Mouse (Mus musculus) cerebellum, adult 2 months (tissue): ENCODE data around the gene Spns2. TPM values are rescaled to one million over a fixed set of nuclear protein-coding genes. Genes with fewer than 3 reads are reported as not detected.

Source experiments
- DNase-seq, 2 experiments: peaks; one replicate each; pipeline ENCODE4 v3.0.0; 2021
- H3K27ac ChIP-seq: fragments of 200-500 bp; 2 replicates; pipeline ENCODE4 v1.5.1; 2012; ENCODE audit warnings: low read length, control low read depth, inconsistent platforms; ENCODE audit not compliant: insufficient read depth
- H3K27me3 ChIP-seq: fragments of 200-500 bp; 2 replicates; pipeline ENCODE4 v1.6.1; 2012; ENCODE audit warnings: inconsistent platforms, mild to moderate bottlenecking, low read length, moderate library complexity; ENCODE audit not compliant: control insufficient read depth, insufficient read depth
- H3K4me1 ChIP-seq: fragments of 200-500 bp; 2 replicates; pipeline ENCODE4 v1.6.1; 2011; ENCODE audit warnings: low read length; ENCODE audit not compliant: control insufficient read depth, insufficient read depth
- H3K4me3 ChIP-seq: fragments of 200-500 bp; replicated peaks from 2 replicates; pipeline ENCODE3; 2011; ENCODE audit warnings: mild to moderate bottlenecking, low read depth, low read length, control low read depth; ENCODE audit not compliant: insufficient read depth
- CTCF ChIP-seq: fragments of 200-500 bp; IDR thresholded peaks from 2 replicates; pipeline ENCODE4 v1.5.1; 2011; ENCODE audit warnings: low read depth, mild to moderate bottlenecking, control low read depth, low read length, moderate library complexity, borderline replicate concordance; ENCODE audit not compliant: insufficient read depth
- POLR2A ChIP-seq: fragments of 200-500 bp; IDR thresholded peaks from 2 replicates; pipeline ENCODE4 v1.6.1; 2011; ENCODE audit warnings: low read length, control low read depth, borderline replicate concordance; ENCODE audit not compliant: insufficient read depth
- WGBS: fragments of 180-500 bp; shearing (Covaris S2); methylation state at CpG from one replicate; pipeline ENCODE4 v1.1.7; 2018; 5-methylcytosine and 5-hydroxymethylcytosine counted together
- polyA plus RNA-seq: library from polyadenylated mRNA; depleted of rRNA; stranded (reverse); fragments of >200 nt; gene quantifications from 2 replicates; pipeline ENCODE4 v1.2.3, GENCODE M21; 2012

Gene Spns2
- polyA plus RNA-seq, 1 experiment, result 59.5 TPM

DNA sequence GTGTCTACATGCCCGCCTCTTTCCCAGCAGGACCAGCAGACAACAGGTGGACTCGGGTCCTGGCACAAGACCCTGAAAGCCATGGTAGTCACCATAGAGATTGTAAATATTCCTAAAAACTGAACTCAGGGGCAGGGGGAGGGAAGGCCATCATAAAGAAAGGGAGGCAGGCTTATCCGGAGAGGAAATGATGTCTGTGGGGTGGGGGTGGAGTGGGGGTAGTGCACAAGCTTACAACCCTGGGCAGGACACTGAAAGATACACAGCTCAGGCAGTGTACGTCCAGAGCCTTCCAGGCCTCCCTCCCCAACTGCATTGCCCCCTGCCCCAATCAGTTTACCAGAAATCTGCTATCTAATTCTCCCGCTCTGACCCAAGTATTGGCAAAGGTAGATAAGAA, 2.5 kb downstream of the Spns2 start:
- TF ChIP-seq POLR2A, result no peak
- no peak for TF ChIP-seq CTCF
- Histone ChIP-seq H3K4me3 (no peak overlapping the region), H3K4me1 (no peaks in the 10 kb centered on the region), H3K27me3 (no peaks in the 10 kb centered on the region), H3K27ac (no peak overlapping the region)
- no peak for DNase-seq
- 55% methylated on average over 5 of the region's 5 CpGs for WGBS

DNA sequence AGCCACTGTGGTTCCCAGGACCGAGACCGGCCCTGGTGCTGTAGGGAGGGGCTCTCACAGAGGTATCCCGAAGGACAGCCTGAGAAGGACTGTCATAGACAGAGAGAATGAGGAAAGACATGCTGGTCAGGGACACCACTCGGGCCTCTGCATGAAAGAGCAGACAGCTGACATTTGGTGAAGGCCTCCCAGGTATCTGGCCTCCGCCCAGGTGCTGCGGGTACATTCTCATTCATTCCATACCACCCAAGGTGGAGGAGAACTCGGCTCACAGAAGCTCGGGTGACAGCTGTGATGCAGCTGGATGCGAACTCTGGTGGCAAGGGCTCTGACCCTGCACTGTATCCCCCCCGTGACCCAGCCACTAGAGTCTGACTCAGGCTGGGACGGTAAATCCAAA, 3.7 kb downstream of the Spns2 start:
- H3K27ac ChIP-seq, result no peak overlapping the region
- TF ChIP-seq CTCF (no peak), POLR2A (no peak)

DNA sequence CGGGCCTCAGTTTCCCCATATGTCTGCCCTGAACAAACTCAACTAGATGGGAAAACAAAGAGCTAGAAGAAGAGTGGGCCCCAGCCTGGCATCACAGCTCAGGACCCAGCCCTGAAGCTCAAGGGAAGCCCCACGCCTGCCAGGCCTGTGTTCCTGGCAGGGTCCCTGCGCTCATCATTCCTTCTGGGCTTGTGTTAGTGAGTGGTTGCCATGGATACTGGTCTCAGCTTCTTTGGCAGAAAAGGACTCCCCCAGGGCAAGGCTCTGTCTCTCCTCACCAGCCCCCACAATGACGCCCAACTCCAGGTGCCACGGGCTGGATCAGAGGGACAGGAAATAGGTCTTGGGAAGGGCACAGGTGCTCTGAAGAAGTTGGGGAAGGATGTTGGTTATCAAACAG, 4.5 kb downstream of the Spns2 start:
- Histone ChIP-seq H3K27ac (no peak overlapping the region), H3K27me3 (no peaks in the 10 kb centered on the region), H3K4me3 (no peak overlapping the region), H3K4me1 (no peaks in the 10 kb centered on the region)
- 45% methylated on average over 5 of the region's 5 CpGs for WGBS
- no peak for DNase-seq
- TF ChIP-seq CTCF (no peak), POLR2A (no peak)

More for the DNA sequence above, 3.7 kb downstream of the Spns2 start:
- no peak for DNase-seq
- no peak overlapping the region for H3K4me3 ChIP-seq
- WGBS, result 38% methylated on average over 11 of the region's 11 CpGs
- H3K4me1 ChIP-seq, result no peaks in the 10 kb centered on the region
- H3K27me3 ChIP-seq, result no peaks in the 10 kb centered on the region

DNA sequence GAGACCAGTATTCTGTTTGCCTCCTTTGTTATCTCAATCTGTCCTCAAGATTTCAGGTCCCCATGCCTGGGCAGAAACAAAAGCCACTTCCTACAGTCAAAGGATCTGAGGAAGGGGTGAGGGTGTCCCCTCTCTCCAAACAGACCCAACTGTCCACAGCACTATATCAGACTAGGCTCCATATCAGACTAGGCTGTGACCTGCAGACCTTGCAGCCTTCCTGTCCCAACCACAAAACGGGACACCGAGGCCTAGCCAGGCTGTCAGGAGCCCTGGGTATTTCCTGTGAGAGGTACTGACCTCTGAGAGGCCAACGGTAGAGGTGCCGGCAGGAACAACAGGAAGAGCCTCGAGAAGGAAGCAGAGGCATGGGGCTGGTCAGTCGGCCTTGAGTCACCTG, 5.2 kb downstream of the Spns2 start:
- H3K4me3 ChIP-seq, result no peak overlapping the region
- H3K27me3 ChIP-seq, result no peaks in the 10 kb centered on the region
- no peak for TF ChIP-seq POLR2A
- no peak for TF ChIP-seq CTCF
- H3K4me1 ChIP-seq, result no peaks in the 10 kb centered on the region
- DNase-seq, result no peak
- H3K27ac ChIP-seq, result no peak overlapping the region
- 63% methylated on average over 6 of the region's 6 CpGs for WGBS

DNA sequence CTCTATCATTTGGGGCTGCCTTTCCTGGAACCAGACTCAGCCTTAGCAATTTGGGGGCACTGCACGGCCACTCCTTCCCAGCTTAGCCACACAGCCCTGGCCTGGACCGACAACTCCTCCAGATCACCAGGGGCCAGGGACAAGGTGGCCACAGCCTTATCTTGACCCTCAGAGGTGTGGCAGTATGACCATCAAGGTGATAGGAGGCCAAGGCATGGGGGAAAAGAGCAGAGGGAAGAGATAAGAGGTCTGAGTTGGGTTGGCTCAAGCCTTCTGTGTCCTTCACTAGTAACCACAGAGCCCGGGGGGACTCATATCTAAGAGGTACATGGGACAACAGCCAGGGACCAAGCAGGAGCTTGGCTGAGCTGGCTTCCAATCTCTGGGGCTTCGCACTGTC, 7.8 kb downstream of the Spns2 start:
- no peak for DNase-seq
- WGBS, result 47% methylated on average over 4 of the region's 4 CpGs
- Histone ChIP-seq H3K4me1 (no peaks in the 10 kb centered on the region), H3K27ac (no peak overlapping the region), H3K27me3 (no peaks in the 10 kb centered on the region), H3K4me3 (no peak overlapping the region)
- no peak for TF ChIP-seq POLR2A
- no peak for TF ChIP-seq CTCF

DNA sequence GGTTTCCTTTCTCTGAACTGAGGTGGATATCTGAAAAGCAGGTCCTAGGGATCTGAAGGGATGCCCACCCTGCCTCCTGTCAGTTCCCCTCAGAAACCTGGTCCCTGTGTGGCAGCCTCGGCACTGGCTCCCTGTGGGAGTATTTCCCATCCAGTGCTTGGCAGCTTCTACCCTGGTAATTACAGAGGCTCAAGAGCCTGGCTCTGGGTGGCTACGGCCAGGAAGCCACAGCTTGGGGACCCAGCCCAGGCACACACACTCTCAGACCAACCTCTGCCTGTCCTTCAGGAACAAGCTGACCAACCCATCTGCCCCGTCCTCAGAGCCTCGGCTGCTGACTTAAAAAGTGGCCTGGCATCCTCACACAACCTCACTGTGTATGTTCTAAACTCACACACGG, 8.4 kb downstream of the Spns2 start:
- WGBS, result 47% methylated on average over 5 of the region's 5 CpGs
- Histone ChIP-seq H3K4me1 (no peaks in the 10 kb centered on the region), H3K27ac (no peak overlapping the region), H3K4me3 (no peak overlapping the region), H3K27me3 (no peaks in the 10 kb centered on the region)
- TF ChIP-seq CTCF, result no peak
- TF ChIP-seq POLR2A, result no peak
- no peak for DNase-seq

DNA sequence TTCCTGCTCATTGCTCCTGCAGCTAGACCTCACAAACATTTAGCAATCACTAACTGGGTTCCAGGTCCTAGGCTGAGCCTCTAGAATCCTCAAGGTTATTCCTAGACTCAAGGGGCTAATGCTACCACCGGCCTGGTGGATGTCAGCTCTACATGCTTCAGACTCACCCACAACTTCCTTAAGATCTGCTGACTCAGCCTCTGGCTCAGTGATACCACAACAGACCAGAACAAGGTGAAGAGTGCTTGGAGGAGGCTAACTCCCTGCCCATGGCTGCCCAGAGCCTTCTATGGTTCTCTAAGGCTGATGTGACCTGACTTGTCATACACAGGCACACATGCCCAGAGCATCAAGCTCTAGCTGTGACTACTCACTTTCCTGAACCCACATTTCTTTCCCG, 10.2 kb downstream of the Spns2 start:
- H3K4me3 ChIP-seq, result no peak overlapping the region
- no peak overlapping the region for H3K27ac ChIP-seq
- no peak for DNase-seq
- H3K4me1 ChIP-seq, result no peaks in the 10 kb centered on the region
- WGBS, result 76% methylated on average over 2 of the region's 2 CpGs
- no peaks in the 10 kb centered on the region for H3K27me3 ChIP-seq
- no peak for TF ChIP-seq CTCF
- no peak for TF ChIP-seq POLR2A

DNA sequence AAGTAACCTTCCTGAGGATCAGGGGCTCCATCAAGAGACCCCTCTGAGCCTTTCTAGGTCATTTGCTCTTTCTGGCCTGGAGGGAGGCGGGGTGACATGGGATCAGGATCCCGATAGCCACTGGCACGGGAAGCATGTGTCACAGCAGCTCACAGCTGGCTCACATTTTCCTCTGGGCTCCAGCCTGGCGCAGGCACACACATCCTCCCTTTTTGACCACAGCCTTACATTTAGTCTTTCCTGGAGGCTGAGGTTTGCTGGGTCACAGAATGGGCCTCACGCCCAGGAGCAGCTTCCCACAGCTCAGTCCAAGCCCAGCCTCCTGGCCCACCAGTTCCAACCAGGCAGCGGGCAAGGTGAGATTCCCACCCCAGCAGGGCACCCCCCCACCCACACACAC, 11.5 kb downstream of the Spns2 start:
- 44% methylated on average over 6 of the region's 6 CpGs for WGBS
- no peak for TF ChIP-seq POLR2A
- no peak for TF ChIP-seq CTCF
- H3K27ac ChIP-seq, result no peak overlapping the region

DNA sequence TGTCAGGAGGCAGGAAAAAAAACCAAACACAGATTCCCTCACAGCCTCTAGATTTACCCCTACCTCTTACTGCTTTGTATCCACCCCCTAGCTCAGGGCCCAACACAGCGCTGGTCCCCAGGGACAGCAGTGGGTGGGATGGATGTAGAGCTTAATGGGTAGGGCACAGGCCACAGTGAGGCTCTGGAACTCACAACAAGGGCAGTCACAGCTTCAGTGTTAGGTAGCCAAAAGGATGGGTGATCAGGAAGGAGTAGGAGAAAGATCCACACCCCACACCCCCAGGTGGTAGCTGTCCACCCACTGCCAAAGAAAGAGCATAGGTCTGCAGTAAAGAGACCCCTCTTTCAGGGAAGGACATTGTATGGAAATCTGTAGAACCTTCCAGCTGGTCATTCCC, 12.1 kb downstream of the Spns2 start:
- TF ChIP-seq POLR2A (no peak), CTCF (no peak)
- H3K27ac ChIP-seq, result no peak overlapping the region
- no peaks in the 10 kb centered on the region for H3K4me1 ChIP-seq
- H3K4me3 ChIP-seq, result no peak overlapping the region
- no peak for DNase-seq
- H3K27me3 ChIP-seq, result no peaks in the 10 kb centered on the region
- WGBS, result 94% methylated on average over 1 of the region's 1 CpGs

More for the DNA sequence above, 11.5 kb downstream of the Spns2 start:
- Histone ChIP-seq H3K4me1 (no peaks in the 10 kb centered on the region), H3K27me3 (no peaks in the 10 kb centered on the region), H3K4me3 (no peak overlapping the region)
- no peak for DNase-seq
